In the genomic region with DNA sequence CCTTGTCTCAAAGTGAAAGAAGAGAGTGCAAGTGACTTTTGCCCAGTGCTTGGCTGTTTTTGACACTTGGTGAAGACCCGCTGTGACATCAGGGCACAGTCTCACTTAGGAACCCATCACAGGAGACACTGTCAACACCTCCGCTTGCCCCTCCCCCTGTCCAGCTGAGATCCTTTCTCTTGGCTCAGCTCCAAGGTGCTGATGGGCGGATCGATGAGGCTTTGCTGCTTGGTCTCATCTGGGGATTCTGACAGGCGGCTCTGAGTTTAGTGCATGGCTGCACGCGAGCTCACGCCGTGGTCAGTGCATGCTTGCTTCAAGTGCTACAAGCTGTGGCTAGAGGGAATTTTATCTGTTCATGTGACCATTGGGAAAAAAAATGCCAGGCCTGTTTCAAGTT, we compare ENCODE assay signal across 13 mouse cellular contexts.
A peak's percentile ranks its signal among the peaks of the same experiment; 100 is the strongest.
DNase-seq lines count a peak whose midpoint lies in the region; ATAC-seq and TF ChIP-seq lines count a peak whose summit lies in the region.
"Had no signal": no experiment of that assay in that cellular context is flagged by ENCODE, and none has a peak within 500 bp of the region (broad histone marks: within the 10 kb centered on the region; RNA-seq: fewer than 3 reads in every experiment).

No protein-coding gene starts in this region.

- 13% methylated on average over 9 of the region's 9 CpGs for WGBS in heart, embryonic 14.5 days
- 13% methylated on average over 9 of the region's 9 CpGs for WGBS in lung, embryonic 16.5 days
- WGBS in intestine, postnatal 0 days, result 23% methylated on average over 9 of the region's 9 CpGs

- H3K4me2 ChIP-seq in heart, embryonic 14.5 days (ENCODE audit: low read length), result peak overlapping the region; percentile 37
- no peak overlapping the region for H3K4me2 ChIP-seq in lung, embryonic 16.5 days (ENCODE audit: low read depth, low read length)
- H3K4me2 ChIP-seq in intestine, postnatal 0 days (replicated peaks; ENCODE audit: low read depth), result 0 out of 2 replicates have a peak overlapping the region, but pooled peaks have one; percentile 3
- H3K4me2 ChIP-seq: embryonic facial prominence, embryonic 15.5 days had no signal

- H3K27ac ChIP-seq in heart, embryonic 14.5 days (replicated peaks in 1 of 2; ENCODE audit: control insufficient read depth in 1 of 2, insufficient read depth in 1 of 2, low read depth in 2 of 2, low read length in 2 of 2), result no peak overlapping the region
- no peak overlapping the region for H3K27ac ChIP-seq in lung, embryonic 16.5 days (ENCODE audit: low read length)
- no peak overlapping the region for H3K27ac ChIP-seq in intestine, postnatal 0 days (ENCODE audit: low read depth, low read length)
- H3K27ac ChIP-seq: embryonic facial prominence, embryonic 15.5 days had no signal

- TF ChIP-seq CTCF in intestine, postnatal 0 days (IDR thresholded peaks at IDR 0.05; ENCODE audit: low read depth), result no peak

- H3K27me3 ChIP-seq in heart, embryonic 14.5 days (ENCODE audit: control insufficient read depth, insufficient read depth, low read length), result peaks cover 6% of the 10 kb centered on the region; the same call in 1 of the 2 replicates
- no peaks in the 10 kb centered on the region for H3K27me3 ChIP-seq in lung, embryonic 16.5 days (ENCODE audit: control insufficient read depth, insufficient read depth, low read depth, low read length)
- no peaks in the 10 kb centered on the region for H3K27me3 ChIP-seq in intestine, postnatal 0 days (replicated peaks; ENCODE audit: control insufficient read depth, insufficient read depth, low read length)
- H3K27me3 ChIP-seq: embryonic facial prominence, embryonic 15.5 days had no signal

- intact Hi-C loops in heart, postnatal 25 days (cut with DNase I), result no loop called here

- no peaks in the 10 kb centered on the region for H3K9me3 ChIP-seq in heart, embryonic 14.5 days (ENCODE audit: control insufficient read depth, low read length)
- H3K9me3 ChIP-seq in lung, embryonic 16.5 days (ENCODE audit: control insufficient read depth, low read length), result no peaks in the 10 kb centered on the region
- no peaks in the 10 kb centered on the region for H3K9me3 ChIP-seq in intestine, postnatal 0 days (ENCODE audit: control insufficient read depth)
- H3K9me3 ChIP-seq: embryonic facial prominence, embryonic 15.5 days had no signal

- H3K9ac ChIP-seq in heart, embryonic 14.5 days (ENCODE audit: low read length), result no peak overlapping the region; the same call in 1 of the 2 replicates
- no peak overlapping the region for H3K9ac ChIP-seq in lung, embryonic 16.5 days (ENCODE audit: low read length)
- H3K9ac ChIP-seq in intestine, postnatal 0 days (ENCODE audit: low read depth, low read length), result no peak overlapping the region
- H3K9ac ChIP-seq: embryonic facial prominence, embryonic 15.5 days had no signal

- ATAC-seq in heart, embryonic 14.5 days (ENCODE audit: insufficient number of reproducible peaks, insufficient read depth, low FRiP score, low read depth), result no peak
- peak; percentile 76 for ATAC-seq in lung, embryonic 16.5 days (ENCODE audit: low read depth)
- ATAC-seq in intestine, postnatal 0 days, result no peak

- DNase-seq in heart, postnatal 25 days (ENCODE audit: low spot score), result no peak
- no peak for DNase-seq in lung, adult 18-20 months
- peak; percentile 24 for DNase-seq in retina, postnatal 7 days (ENCODE audit: low read depth, low spot score)
- DNase-seq in cerebellum, adult 11 months, result no peak
- no peak for DNase-seq in right cerebral cortex, postnatal 36 days (ENCODE audit: low spot score in 2 of 2)
- DNase-seq: adrenal gland, postnatal 10 days; cerebellum, adult 8-10 months; right cerebral cortex, adult 18-20 months; thymus, postnatal 25 days had no signal

- H3K4me1 ChIP-seq in heart, embryonic 14.5 days (ENCODE audit: control insufficient read depth in 2 of 2, insufficient read depth in 2 of 2, low read length in 2 of 2), result peaks cover 5 to 8% of the 10 kb centered on the region in 2 experiments; a peak in 3 of 4 replicates
- H3K4me1 ChIP-seq in lung, embryonic 16.5 days (replicated peaks; ENCODE audit: control insufficient read depth, insufficient read depth, low read length), result 0 out of 2 replicates have a peak, but pooled peaks cover 3% of the 10 kb centered on the region
- H3K4me1 ChIP-seq in intestine, postnatal 0 days (replicated peaks; ENCODE audit: control insufficient read depth, insufficient read depth, low read length), result no peaks in the 10 kb centered on the region
- H3K4me1 ChIP-seq: embryonic facial prominence, embryonic 15.5 days had no signal

- H3K4me3 ChIP-seq in heart, embryonic 14.5 days (ENCODE audit: control insufficient read depth in 1 of 2, insufficient read depth in 1 of 2, low read depth in 1 of 2, low read length in 2 of 2), result no peak overlapping the region
- H3K4me3 ChIP-seq in lung, embryonic 16.5 days (ENCODE audit: low read length), result no peak overlapping the region
- H3K4me3 ChIP-seq in intestine, postnatal 0 days (ENCODE audit: low read depth, low read length), result no peak overlapping the region
- H3K4me3 ChIP-seq: embryonic facial prominence, embryonic 15.5 days had no signal

- H3K36me3 ChIP-seq in heart, embryonic 14.5 days (ENCODE audit: control insufficient read depth, insufficient read depth, low read length), result no peaks in the 10 kb centered on the region
- H3K36me3 ChIP-seq in lung, embryonic 16.5 days (ENCODE audit: control insufficient read depth, insufficient read depth, low read length), result no peaks in the 10 kb centered on the region
- H3K36me3 ChIP-seq in intestine, postnatal 0 days (ENCODE audit: control insufficient read depth, insufficient read depth), result no peaks in the 10 kb centered on the region
- H3K36me3 ChIP-seq: embryonic facial prominence, embryonic 15.5 days had no signal
